Mouse (Mus musculus): ENCODE data around the gene Tmem196.

DNA sequence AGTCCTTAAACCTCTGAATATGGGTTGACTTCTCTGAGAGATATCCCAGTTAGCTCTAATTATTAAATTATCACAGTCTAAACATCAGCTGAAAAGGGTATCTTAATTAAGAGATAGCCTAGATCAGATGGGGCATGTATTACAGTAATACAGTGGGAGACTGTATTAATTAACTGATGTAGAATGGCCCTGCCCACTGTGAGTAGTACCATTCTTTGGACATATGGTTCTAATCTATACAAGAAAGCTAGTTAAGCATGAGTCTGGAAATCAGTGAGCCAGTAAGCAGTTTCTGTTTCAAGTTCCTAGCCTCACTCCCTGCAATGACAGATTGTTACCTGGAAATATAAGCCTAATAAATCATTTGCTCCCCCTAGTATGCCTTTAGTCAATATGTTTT is 58.7 kb downstream of the Tmem196 start:
- TF ChIP-seq CTCF (IDR thresholded peaks at IDR 0.05; ENCODE audit: borderline replicate concordance, extremely low read depth, insufficient read depth, insufficient read length) = no peak
- TF ChIP-seq POLR2A (IDR thresholded peaks at IDR 0.05; ENCODE audit: borderline replicate concordance, extremely low read depth, insufficient read depth, insufficient read length, poor library complexity, severe bottlenecking) = no peak

Data from brain, embryonic 14.5 days (tissue).